Mouse (Mus musculus) right cerebral cortex, postnatal 4 days (tissue): ENCODE measurements around the gene Snap29.
A peak's percentile ranks its signal among the peaks of the same experiment; 100 is the strongest.

Experiments
- DNase-seq: peaks from one replicate; pipeline ENCODE4 v3.0.0-alpha.2; 2022

The Snap29 gene

GRCm38 (mm10) chr16:17405736-17406443, at the start of gene Snap29, which contains the start of gene Pi4ka:
Gene Snap29 (plus strand): TSS chr16:17405986.
Gene Pi4ka (minus strand): TSS chr16:17406314.
- peak; percentile 100 for DNase-seq

GRCm38 (mm10) chr16:17356031-17356430, 49.8 kb upstream of the Snap29 start:
- no peak for DNase-seq

- DNase-seq, result no peak
Measured at GRCm38 (mm10) chr16:17358787-17359186, 47.0 kb upstream of the Snap29 start.

GRCm38 (mm10) chr16:17382306-17382705, 23.5 kb upstream of the Snap29 start:
- no peak for DNase-seq

GRCm38 (mm10) chr16:17383594-17384326, 22.0 kb upstream of the Snap29 start:
- DNase-seq, result no peak

- no peak for DNase-seq
Measured at GRCm38 (mm10) chr16:17392784-17393183, 13.0 kb upstream of the Snap29 start.

GRCm38 (mm10) chr16:17402855-17403254, 2.9 kb upstream of the Snap29 start:
- no peak for DNase-seq

- DNase-seq, result peak; percentile 65
Measured at GRCm38 (mm10) chr16:17405271-17405696, 502 bp upstream of the Snap29 start.

- no peak for DNase-seq
Measured at GRCm38 (mm10) chr16:17406512-17407231, 886 bp downstream of the Snap29 start.

- no peak for DNase-seq
Measured at GRCm38 (mm10) chr16:17409046-17409445, 3.3 kb downstream of the Snap29 start.

- no peak for DNase-seq
Measured at GRCm38 (mm10) chr16:17410209-17410608, 4.4 kb downstream of the Snap29 start.

GRCm38 (mm10) chr16:17423021-17423420, 17.2 kb downstream of the Snap29 start:
- DNase-seq, result no peak

- DNase-seq, result no peak
Measured at GRCm38 (mm10) chr16:17432576-17432975, 26.8 kb downstream of the Snap29 start.

- peak; percentile 98 for DNase-seq
Measured at GRCm38 (mm10) chr16:17451541-17452372, 46.0 kb downstream of the Snap29 start, which contains the start of gene Crkl. Gene Crkl (plus strand): TSS chr16:17451987.

- DNase-seq, result peak; percentile 46
Measured at GRCm38 (mm10) chr16:17452373-17452715, 46.6 kb downstream of the Snap29 start.

- no peak for DNase-seq
Measured at GRCm38 (mm10) chr16:17456901-17457300, 51.1 kb downstream of the Snap29 start.

GRCm38 (mm10) chr16:17460254-17460653, 54.5 kb downstream of the Snap29 start:
- DNase-seq, result no peak

- DNase-seq, result no peak
Measured at GRCm38 (mm10) chr16:17461596-17461995, 55.8 kb downstream of the Snap29 start.

GRCm38 (mm10) chr16:17463184-17463583, 57.4 kb downstream of the Snap29 start:
- DNase-seq, result no peak

GRCm38 (mm10) chr16:17466875-17467663, 61.3 kb downstream of the Snap29 start:
- DNase-seq, result no peak

- DNase-seq, result no peak
Measured at GRCm38 (mm10) chr16:17472498-17472897, 66.7 kb downstream of the Snap29 start.

- no peak for DNase-seq
Measured at GRCm38 (mm10) chr16:17474091-17474490, 68.3 kb downstream of the Snap29 start.
